Mouse (Mus musculus) C2C12 (cell line): Measurements from ENCODE around the gene Ccdc157.

Experiments
- CTCF ChIP-seq: IDR thresholded peaks from one replicate; pipeline ENCODE4 v1.5.1; 2011; ENCODE audit not compliant: control insufficient read depth, insufficient read depth, insufficient read length
- USF1 ChIP-seq: IDR thresholded peaks from one replicate; pipeline ENCODE4 v1.6.1; 2011; ENCODE audit warnings: low read depth, mild to moderate bottlenecking, control low read depth, moderate library complexity

- no peak for TF ChIP-seq USF1
- TF ChIP-seq CTCF = no peak
These were observed 46.6 kb downstream of the Ccdc157 start for GRCm38 (mm10) chr11:4113496-4113895.
